Mouse (Mus musculus): ENCODE measurements around the gene Fos. TPM values are rescaled to one million over a fixed set of nuclear protein-coding genes. Genes with fewer than 3 reads are reported as not detected.

The Fos gene
- polyA plus RNA-seq, 1 experiment from 2014 or later: 5.7 TPM

GRCm38 (mm10) chr12:85477804-85478203, 4.1 kb downstream of the Fos start:
- Histone ChIP-seq H3K4me1 (peaks cover 22% of the 10 kb centered on the region), H3K27me3 (peaks cover 26% of the 10 kb centered on the region), H3K4me3 (no peak overlapping the region), H3K36me3 (no peaks in the 10 kb centered on the region), H3K9me3 (no peaks in the 10 kb centered on the region), H3K27ac (no peak overlapping the region), H3K4me2 (no peak overlapping the region), H3K9ac (no peak overlapping the region)
- no peak for ATAC-seq (ENCODE audit: borderline replicate concordance, extremely low read depth, low FRiP score, low TSS enrichment)
- WGBS: 79% methylated on average over 3 of the region's 3 CpGs

GRCm38 (mm10) chr12:85478696-85479095, 5.0 kb downstream of the Fos start:
- 63% methylated on average over 7 of the region's 7 CpGs for WGBS

GRCm38 (mm10) chr12:85479190-85479589, 5.5 kb downstream of the Fos start:
- no peak overlapping the region for H3K4me3 ChIP-seq
- H3K27ac ChIP-seq: no peak overlapping the region
- no peak overlapping the region for H3K9ac ChIP-seq
- H3K27me3 ChIP-seq: peaks cover 26% of the 10 kb centered on the region
- no peak for ATAC-seq (ENCODE audit: borderline replicate concordance, extremely low read depth, low FRiP score, low TSS enrichment)
- H3K4me2 ChIP-seq: no peak overlapping the region
- H3K4me1 ChIP-seq: peaks cover 18% of the 10 kb centered on the region
- no peaks in the 10 kb centered on the region for H3K36me3 ChIP-seq
- no peaks in the 10 kb centered on the region for H3K9me3 ChIP-seq
- WGBS: 17% methylated on average over 3 of the region's 3 CpGs

More at GRCm38 (mm10) chr12:85478696-85479095, 5.0 kb downstream of the Fos start:
- Histone ChIP-seq H3K4me1 (peaks cover 18% of the 10 kb centered on the region), H3K4me2 (no peak overlapping the region), H3K27me3 (peaks cover 26% of the 10 kb centered on the region), H3K4me3 (no peak overlapping the region), H3K9me3 (no peaks in the 10 kb centered on the region), H3K9ac (no peak overlapping the region), H3K36me3 (no peaks in the 10 kb centered on the region), H3K27ac (no peak overlapping the region)
- no peak for ATAC-seq (ENCODE audit: borderline replicate concordance, extremely low read depth, low FRiP score, low TSS enrichment)

GRCm38 (mm10) chr12:85483155-85483554, 9.5 kb downstream of the Fos start:
- no peaks in the 10 kb centered on the region for H3K36me3 ChIP-seq
- H3K9ac ChIP-seq: no peak overlapping the region
- H3K4me1 ChIP-seq: peaks cover 23% of the 10 kb centered on the region
- H3K4me3 ChIP-seq: no peak overlapping the region
- no peaks in the 10 kb centered on the region; the same call in 1 of the 2 replicates for H3K27me3 ChIP-seq
- no peak for ATAC-seq (ENCODE audit: borderline replicate concordance, extremely low read depth, low FRiP score, low TSS enrichment)
- no peaks in the 10 kb centered on the region for H3K9me3 ChIP-seq
- 44% methylated on average over 4 of the region's 4 CpGs for WGBS
- no peak overlapping the region for H3K27ac ChIP-seq
- H3K4me2 ChIP-seq: no peak overlapping the region

GRCm38 (mm10) chr12:85484655-85485054, 11.0 kb downstream of the Fos start:
- no peaks in the 10 kb centered on the region for H3K36me3 ChIP-seq
- no peaks in the 10 kb centered on the region; the same call in 1 of the 2 replicates for H3K27me3 ChIP-seq
- H3K4me3 ChIP-seq: no peak overlapping the region
- ATAC-seq (ENCODE audit: borderline replicate concordance, extremely low read depth, low FRiP score, low TSS enrichment): no peak
- H3K9me3 ChIP-seq: no peaks in the 10 kb centered on the region
- no peak overlapping the region for H3K27ac ChIP-seq
- no peak overlapping the region for H3K4me2 ChIP-seq
- H3K4me1 ChIP-seq: peaks cover 20% of the 10 kb centered on the region
- WGBS: 47% methylated on average over 2 of the region's 2 CpGs
- H3K9ac ChIP-seq: no peak overlapping the region

GRCm38 (mm10) chr12:85485890-85486765, 12.4 kb downstream of the Fos start:
- H3K4me3 ChIP-seq: peak overlapping the region; percentile 62
- peak; percentile 96 for ATAC-seq (ENCODE audit: borderline replicate concordance, extremely low read depth, low FRiP score, low TSS enrichment)

GRCm38 (mm10) chr12:85486766-85487069, 13.0 kb downstream of the Fos start:
- no peaks in the 10 kb centered on the region for H3K36me3 ChIP-seq
- under 1% methylated on average over 20 of the region's 20 CpGs for WGBS
- peak overlapping the region; percentile 62 for H3K4me3 ChIP-seq
- no peak overlapping the region for H3K27ac ChIP-seq
- no peaks in the 10 kb centered on the region; the same call in 1 of the 2 replicates for H3K27me3 ChIP-seq
- H3K9ac ChIP-seq: peak overlapping the region; percentile 44
- no peak for ATAC-seq (ENCODE audit: borderline replicate concordance, extremely low read depth, low FRiP score, low TSS enrichment)
- peaks cover 20% of the 10 kb centered on the region for H3K4me1 ChIP-seq
- H3K4me2 ChIP-seq: peak overlapping the region; percentile 86
- no peaks in the 10 kb centered on the region for H3K9me3 ChIP-seq

More at GRCm38 (mm10) chr12:85485890-85486765, 12.4 kb downstream of the Fos start:
- WGBS: under 1% methylated on average over 52 of the region's 52 CpGs
- H3K4me1 ChIP-seq: peaks cover 20% of the 10 kb centered on the region
- H3K9me3 ChIP-seq: no peaks in the 10 kb centered on the region
- H3K27me3 ChIP-seq: no peaks in the 10 kb centered on the region; the same call in 1 of the 2 replicates
- peak overlapping the region; percentile 29; the same call in 1 of the 2 replicates for H3K27ac ChIP-seq
- H3K9ac ChIP-seq: peak overlapping the region; percentile 44
- H3K4me2 ChIP-seq: peak overlapping the region; percentile 86
- H3K36me3 ChIP-seq: no peaks in the 10 kb centered on the region

GRCm38 (mm10) chr12:85487545-85488141, 14.0 kb downstream of the Fos start:
- Histone ChIP-seq H3K27me3 (no peaks in the 10 kb centered on the region), H3K9me3 (no peaks in the 10 kb centered on the region), H3K36me3 (no peaks in the 10 kb centered on the region), H3K4me3 (peak overlapping the region; percentile 62), H3K9ac (peak overlapping the region; percentile 44; the same call in 1 of the 2 replicates), H3K27ac (peak overlapping the region; percentile 35; the same call in 1 of the 2 replicates), H3K4me2 (peak overlapping the region; percentile 86), H3K4me1 (peaks cover 20% of the 10 kb centered on the region)
- under 1% methylated on average over 12 of the region's 12 CpGs for WGBS
- no peak for ATAC-seq (ENCODE audit: borderline replicate concordance, extremely low read depth, low FRiP score, low TSS enrichment)

GRCm38 (mm10) chr12:85489232-85489886, 15.7 kb downstream of the Fos start:
- no peak for ATAC-seq (ENCODE audit: borderline replicate concordance, extremely low read depth, low FRiP score, low TSS enrichment)
- H3K36me3 ChIP-seq: no peaks in the 10 kb centered on the region
- peaks cover 20% of the 10 kb centered on the region for H3K4me1 ChIP-seq
- no peak overlapping the region for H3K27ac ChIP-seq
- H3K9me3 ChIP-seq: no peaks in the 10 kb centered on the region
- no peak overlapping the region for H3K4me3 ChIP-seq
- 59% methylated on average over 7 of the region's 7 CpGs for WGBS
- no peak overlapping the region for H3K9ac ChIP-seq
- H3K4me2 ChIP-seq: no peak overlapping the region
- H3K27me3 ChIP-seq: 0 out of 2 replicates have a peak, but pooled peaks cover 5% of the 10 kb centered on the region

GRCm38 (mm10) chr12:85490096-85490820, 16.6 kb downstream of the Fos start:
- Histone ChIP-seq H3K4me1 (peaks cover 16% of the 10 kb centered on the region), H3K4me3 (no peak overlapping the region), H3K9me3 (no peaks in the 10 kb centered on the region), H3K4me2 (no peak overlapping the region), H3K27me3 (0 out of 2 replicates have a peak, but pooled peaks cover 5% of the 10 kb centered on the region), H3K36me3 (no peaks in the 10 kb centered on the region), H3K9ac (no peak overlapping the region), H3K27ac (no peak overlapping the region)
- WGBS: 69% methylated on average over 10 of the region's 10 CpGs
- no peak for ATAC-seq (ENCODE audit: borderline replicate concordance, extremely low read depth, low FRiP score, low TSS enrichment)

- 0 out of 2 replicates have a peak, but pooled peaks cover 5% of the 10 kb centered on the region for H3K27me3 ChIP-seq
- H3K9ac ChIP-seq: no peak overlapping the region
- no peaks in the 10 kb centered on the region for H3K9me3 ChIP-seq
- H3K27ac ChIP-seq: no peak overlapping the region
- 81% methylated on average over 1 of the region's 1 CpGs for WGBS
- H3K4me3 ChIP-seq: no peak overlapping the region
- no peak overlapping the region for H3K4me2 ChIP-seq
- peaks cover 13% of the 10 kb centered on the region for H3K4me1 ChIP-seq
- ATAC-seq (ENCODE audit: borderline replicate concordance, extremely low read depth, low FRiP score, low TSS enrichment): no peak
- H3K36me3 ChIP-seq: no peaks in the 10 kb centered on the region
Measured at GRCm38 (mm10) chr12:85490991-85491390, 17.3 kb downstream of the Fos start.
